Mouse (Mus musculus) gastrocnemius, postnatal 25 days (tissue): Measurements from ENCODE around the gene Rabif. TPM values are rescaled to one million over a fixed set of nuclear protein-coding genes. Genes with fewer than 3 reads are reported as not detected.

ENCODE experiments used
- DNase-seq: peaks from one replicate; pipeline ENCODE4 v3.0.0; 2022
- total RNA-seq, 2 experiments: library from RNA; stranded (reverse); gene quantifications; 1 replicate in 1 of 2; 2 replicates in 1 of 2; pipeline ENCODE4 v1.2.3; 2021

The Rabif gene
- total RNA-seq, 2 experiments from 2014 or later: 5.7 to 6.6 TPM

GRCm38 (mm10) chr1:134555240-134555870 is 60.9 kb downstream of the Rabif start:
- no peak for DNase-seq

- DNase-seq: no peak
Measured at GRCm38 (mm10) chr1:134555871-134556670, 61.6 kb downstream of the Rabif start.

GRCm38 (mm10) chr1:134556671-134557218 is 62.3 kb downstream of the Rabif start:
- DNase-seq: peak; percentile 97

Other genes starting within 250 kb of the Rabif start
- 10 to 100 TPM; 16.2 to 26.0 TPM for gene Myog, start 204.7 kb upstream of the Rabif start, total RNA-seq
- gene Ppfia4, start 161.7 kb upstream of the Rabif start, total RNA-seq: 1 to 10 TPM in 1 of 2 experiments, under 1 TPM in 1; 0.97 to 1.0 TPM
- gene Tmem183a, start 132.7 kb upstream of the Rabif start, total RNA-seq: 10 to 100 TPM; 13.2 to 15.1 TPM
- gene 4933406M09Rik, start 108.7 kb upstream of the Rabif start, total RNA-seq: not detected
- gene Cyb5r1, start 89.1 kb upstream of the Rabif start, total RNA-seq: 10 to 100 TPM; 80.3 to 88.3 TPM
- 100 to 1,000 TPM; 149 to 152 TPM for gene Adipor1, start 79.3 kb upstream of the Rabif start, total RNA-seq
- gene Klhl12, start 39.1 kb upstream of the Rabif start, total RNA-seq: 10 to 100 TPM; 13.4 to 15.1 TPM
- not detected for gene Mgat4e, start 55.0 kb downstream of the Rabif start, total RNA-seq
- gene Kdm5b, start 65.5 kb downstream of the Rabif start, total RNA-seq: 10 to 100 TPM; 11.3 to 11.7 TPM
- gene Syt2, start 152.0 kb downstream of the Rabif start, total RNA-seq: under 1 TPM in 1 of 2 experiments, not detected in 1; 0.05 TPM